Comparison of ENCODE assay signal across 31 mouse cellular contexts in the genomic region with DNA sequence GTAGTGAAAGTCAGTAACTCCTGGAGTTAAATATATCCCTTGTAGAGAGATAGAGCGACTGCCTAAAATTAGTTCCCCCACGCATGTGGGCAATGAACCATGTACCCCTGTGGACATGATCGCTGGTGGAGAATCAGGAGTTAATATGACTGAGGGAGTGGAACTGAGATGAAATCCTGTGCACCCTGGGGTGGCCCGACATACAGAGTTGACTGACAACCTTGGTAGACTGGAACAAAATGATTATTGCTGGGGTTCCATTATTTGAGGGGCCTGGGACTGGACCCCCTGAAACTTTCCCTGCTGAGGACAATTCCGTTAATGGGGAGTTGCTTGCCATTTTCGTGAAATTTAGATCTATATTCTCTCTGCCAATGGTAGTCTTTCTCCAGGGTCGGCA.
DNase-seq lines count a peak whose midpoint lies in the region; ATAC-seq lines count a peak whose summit lies in the region.
"Had no signal": no experiment of that assay in that cellular context is flagged by ENCODE, and none has a peak within 500 bp of the region (broad histone marks: within the 10 kb centered on the region; RNA-seq: fewer than 3 reads in every experiment).

No protein-coding gene starts in this region.

- H3K4me3 ChIP-seq in hindbrain, embryonic 10.5 days = no peak overlapping the region
- H3K4me3 ChIP-seq in hindbrain, embryonic 16.5 days (ENCODE audit: low read length) = no peak overlapping the region
- H3K4me3 ChIP-seq in midbrain, embryonic 15.5 days = no peak overlapping the region
- H3K4me3 ChIP-seq: forebrain, embryonic 13.5 days; heart, embryonic 12.5 days; limb, embryonic 10.5 days; limb, embryonic 15.5 days; liver, embryonic 13.5 days; neural tube, embryonic 12.5 days had no signal

- peaks cover 28% of the 10 kb centered on the region for H3K4me1 ChIP-seq in hindbrain, embryonic 10.5 days (replicated peaks)
- 0 out of 2 replicates have a peak, but pooled peaks cover 3% of the 10 kb centered on the region for H3K4me1 ChIP-seq in hindbrain, embryonic 16.5 days (ENCODE audit: control insufficient read depth, insufficient read depth, low read depth, low read length)
- H3K4me1 ChIP-seq in midbrain, embryonic 15.5 days = peaks cover 10% of the 10 kb centered on the region; the same call in 1 of the 2 replicates
- H3K4me1 ChIP-seq: heart, embryonic 12.5 days; limb, embryonic 10.5 days; limb, embryonic 15.5 days; liver, embryonic 13.5 days had no signal

- H3K9ac ChIP-seq in hindbrain, embryonic 16.5 days (ENCODE audit: low read depth, low read length) = no peak overlapping the region
- no peak overlapping the region for H3K9ac ChIP-seq in midbrain, embryonic 15.5 days
- H3K9ac ChIP-seq: forebrain, embryonic 13.5 days; heart, embryonic 12.5 days; limb, embryonic 15.5 days; liver, embryonic 13.5 days; neural tube, embryonic 12.5 days had no signal

- no peaks in the 10 kb centered on the region for H3K36me3 ChIP-seq in hindbrain, embryonic 10.5 days
- no peaks in the 10 kb centered on the region for H3K36me3 ChIP-seq in hindbrain, embryonic 16.5 days (ENCODE audit: control insufficient read depth, insufficient read depth, low read length)
- no peaks in the 10 kb centered on the region for H3K36me3 ChIP-seq in midbrain, embryonic 15.5 days (replicated peaks)
- H3K36me3 ChIP-seq: heart, embryonic 12.5 days; limb, embryonic 10.5 days; limb, embryonic 15.5 days; liver, embryonic 13.5 days; neural tube, embryonic 12.5 days had no signal

- no peak for DNase-seq in hindbrain, embryonic 10.5 days (ENCODE audit: low spot score)
- peak; percentile 4 for DNase-seq in retina, postnatal 1 day
- no peak for DNase-seq in retina, embryonic 14.5 days (ENCODE audit: low spot score)
- DNase-seq in layer of hippocampus, adult 9-10 months (ENCODE audit: low spot score) = no peak
- no peak for DNase-seq in kidney, postnatal 14 days
- DNase-seq: adrenal gland, postnatal 10 days; cerebellum, adult 11 months; cerebellum, adult 9-10 months; cerebellum, postnatal 36 days; gastrocnemius, postnatal 14 days; heart, adult 18-20 months; heart, postnatal 4 days; kidney, adult 18-20 months; kidney, postnatal 4 days; layer of hippocampus, adult 9-11 months; liver, embryonic 13.5 days; lung, adult 18-20 months; right cerebral cortex, adult 18-20 months; right cerebral cortex, postnatal 4 days; thymus, adult 2 months; thymus, postnatal 36 days had no signal

- no peaks in the 10 kb centered on the region for H3K9me3 ChIP-seq in hindbrain, embryonic 10.5 days
- H3K9me3 ChIP-seq in hindbrain, embryonic 16.5 days (ENCODE audit: control insufficient read depth, low read length) = no peaks in the 10 kb centered on the region
- H3K9me3 ChIP-seq in midbrain, embryonic 15.5 days = no peaks in the 10 kb centered on the region
- H3K9me3 ChIP-seq: forebrain, embryonic 13.5 days; heart, embryonic 12.5 days; limb, embryonic 10.5 days; limb, embryonic 15.5 days; liver, embryonic 13.5 days; neural tube, embryonic 12.5 days had no signal

- no peak overlapping the region for H3K4me2 ChIP-seq in hindbrain, embryonic 16.5 days (ENCODE audit: low read length)
- no peak overlapping the region for H3K4me2 ChIP-seq in midbrain, embryonic 15.5 days
- H3K4me2 ChIP-seq: forebrain, embryonic 13.5 days; heart, embryonic 12.5 days; limb, embryonic 15.5 days; liver, embryonic 13.5 days; neural tube, embryonic 12.5 days had no signal

- 35% methylated on average over 7 of the region's 7 CpGs for WGBS in hindbrain, embryonic 10.5 days
- WGBS in hindbrain, embryonic 16.5 days = 29% methylated on average over 7 of the region's 7 CpGs
- 20% methylated on average over 7 of the region's 7 CpGs for WGBS in midbrain, embryonic 15.5 days

- H3K27ac ChIP-seq in hindbrain, embryonic 10.5 days = peak overlapping the region; percentile 53; the same call in 1 of the 2 replicates
- H3K27ac ChIP-seq in hindbrain, embryonic 16.5 days (ENCODE audit: low read depth, low read length) = no peak overlapping the region
- H3K27ac ChIP-seq in midbrain, embryonic 15.5 days = no peak overlapping the region
- H3K27ac ChIP-seq: forebrain, embryonic 13.5 days; limb, embryonic 10.5 days; limb, embryonic 15.5 days; liver, embryonic 13.5 days; macrophage; neural tube, embryonic 12.5 days had no signal

- no peak for ATAC-seq in hindbrain, embryonic 16.5 days
- ATAC-seq in midbrain, embryonic 15.5 days (replicated peaks) = 0 out of 2 replicates have a peak, but pooled peaks have one; percentile 24
- ATAC-seq: forebrain, embryonic 13.5 days; lung, postnatal 0 days; Patski had no signal

- H3K27me3 ChIP-seq in hindbrain, embryonic 10.5 days (ENCODE audit: insufficient read depth, poor library complexity, severe bottlenecking) = no peaks in the 10 kb centered on the region
- H3K27me3 ChIP-seq in hindbrain, embryonic 16.5 days (replicated peaks; ENCODE audit: control insufficient read depth, insufficient read depth, low read length) = no peaks in the 10 kb centered on the region
- no peaks in the 10 kb centered on the region for H3K27me3 ChIP-seq in midbrain, embryonic 15.5 days (replicated peaks)
- H3K27me3 ChIP-seq: forebrain, embryonic 13.5 days; heart, embryonic 12.5 days; limb, embryonic 15.5 days; liver, embryonic 13.5 days; neural tube, embryonic 12.5 days; Patski had no signal
